Mouse (Mus musculus): Measurements from ENCODE around the gene Gsx2.

DNA sequence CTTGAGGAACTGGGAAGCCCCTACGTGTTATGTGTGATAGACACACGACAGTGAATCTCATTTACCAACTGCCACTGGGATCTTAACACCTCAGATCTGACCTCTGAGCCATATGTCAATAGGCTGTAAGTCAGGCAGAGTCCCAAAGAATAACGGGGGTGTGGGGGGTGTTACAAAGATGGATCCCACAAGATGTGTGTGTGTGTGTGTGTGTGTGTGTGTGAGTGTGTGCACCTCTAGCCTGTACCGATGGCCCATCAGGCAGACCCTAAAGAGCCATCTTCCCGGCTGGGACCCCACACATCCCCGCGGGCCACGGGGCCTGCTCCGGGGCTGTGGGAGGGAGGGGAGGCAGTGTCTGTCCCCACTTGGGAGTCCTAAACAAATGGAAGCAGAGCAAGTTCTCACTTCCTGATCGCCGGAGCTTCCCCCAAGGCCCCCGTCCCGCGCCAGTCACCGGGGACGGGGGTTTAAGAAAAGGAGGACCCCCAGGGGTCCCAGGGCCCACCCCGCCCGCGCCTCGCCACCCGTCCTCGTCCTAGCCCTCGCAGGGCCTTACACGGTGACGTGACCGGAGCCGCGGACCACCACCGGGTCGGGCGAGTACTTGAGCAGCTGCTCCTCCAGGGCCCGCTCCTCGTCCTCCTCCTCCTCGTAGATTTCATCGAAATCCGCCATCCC lies 31.6 kb upstream of the Gsx2 start:
- TF ChIP-seq EP300 (optimal IDR thresholded peaks at IDR 0.05) (no peak), CTCF (IDR thresholded peaks at IDR 0.05; ENCODE audit: low read depth) (no peak)
